Mouse (Mus musculus) Muller cell, postnatal 12 days (primary cell): ENCODE data around the gene Ror1.

Experiments used
- DNase-seq: peaks from one replicate; pipeline ENCODE4 v3.0.0-alpha.2; 2015; ENCODE audit errors: inconsistent ontology term

The Ror1 gene

DNA sequence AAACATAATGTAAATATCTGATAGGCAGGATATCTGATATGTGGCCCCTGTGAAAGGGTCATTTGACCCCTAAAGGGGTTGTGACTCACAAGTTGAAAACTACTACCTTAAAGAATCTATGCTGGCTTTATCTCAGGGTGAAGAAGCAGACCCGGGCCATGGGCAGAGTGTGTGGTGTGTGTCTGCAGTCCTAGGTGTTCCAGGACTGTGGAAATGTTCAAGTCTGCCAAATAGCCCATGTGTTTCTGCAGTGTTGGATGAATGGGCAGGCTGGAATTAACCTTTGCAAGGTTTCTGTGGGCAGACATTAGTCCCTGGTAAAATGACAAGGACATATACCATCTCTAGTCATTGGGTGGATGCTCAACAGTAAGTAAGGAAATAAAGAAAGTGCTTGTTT, 205.8 kb downstream of the Ror1 start:
- DNase-seq = no peak

- DNase-seq = no peak
Measured at GRCm38 (mm10) chr4:100307365-100307764, 211.8 kb downstream of the Ror1 start.

DNA sequence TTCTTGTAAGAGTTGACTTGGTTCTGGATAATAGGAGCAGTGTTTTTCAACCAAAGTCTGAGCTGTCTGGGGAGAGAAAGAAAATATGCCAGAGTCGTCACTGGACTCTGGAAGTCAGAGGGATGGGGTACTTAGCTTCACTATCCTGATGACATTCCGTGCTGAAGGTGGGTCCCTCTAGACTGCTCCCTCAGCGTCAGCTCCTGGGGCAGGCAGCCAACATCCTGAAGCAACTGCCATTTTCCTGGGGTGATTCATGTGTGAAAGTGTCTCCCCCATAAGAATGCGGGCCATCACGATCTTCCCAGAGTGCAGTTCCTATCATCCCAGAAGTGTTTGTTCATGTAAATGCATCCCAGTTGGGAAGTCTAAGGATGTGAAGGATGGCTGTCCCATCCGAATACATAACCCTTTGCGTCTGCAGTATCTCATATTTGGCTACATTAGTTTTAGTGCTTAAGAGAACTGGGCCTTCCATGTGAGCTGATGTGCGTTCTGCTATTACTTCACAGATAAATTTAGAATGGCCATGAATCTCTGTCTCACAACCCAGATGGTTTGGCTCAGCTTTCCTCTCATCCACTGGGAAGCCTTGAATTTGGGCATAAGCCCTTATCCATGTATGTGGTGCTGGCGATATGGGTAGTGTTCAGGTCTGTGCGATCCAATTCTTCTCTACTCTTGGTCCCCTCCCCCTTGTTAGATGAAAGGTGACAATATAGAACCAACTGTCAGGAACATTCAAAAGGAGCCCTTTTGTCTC, 216.4 kb downstream of the Ror1 start:
- no peak for DNase-seq

DNA sequence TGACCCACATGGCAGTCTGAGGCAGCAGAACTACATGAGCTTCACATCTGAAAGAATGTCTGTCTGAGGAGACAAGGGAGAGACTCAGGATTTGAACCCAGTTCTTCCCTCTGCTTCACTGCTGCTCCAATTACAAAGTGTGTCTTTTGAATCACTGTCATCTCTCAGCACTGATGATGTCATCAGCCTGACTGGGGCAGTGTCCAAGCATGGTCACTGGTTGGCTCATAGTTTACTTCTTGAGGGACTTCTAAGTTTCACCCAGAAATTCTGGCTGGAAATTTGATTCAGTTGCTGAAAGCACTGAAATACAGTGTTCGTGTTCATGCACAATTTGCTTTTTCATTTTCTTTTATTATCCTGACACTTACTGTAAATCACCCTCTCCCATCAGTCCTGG, 219.5 kb downstream of the Ror1 start:
- no peak for DNase-seq

DNA sequence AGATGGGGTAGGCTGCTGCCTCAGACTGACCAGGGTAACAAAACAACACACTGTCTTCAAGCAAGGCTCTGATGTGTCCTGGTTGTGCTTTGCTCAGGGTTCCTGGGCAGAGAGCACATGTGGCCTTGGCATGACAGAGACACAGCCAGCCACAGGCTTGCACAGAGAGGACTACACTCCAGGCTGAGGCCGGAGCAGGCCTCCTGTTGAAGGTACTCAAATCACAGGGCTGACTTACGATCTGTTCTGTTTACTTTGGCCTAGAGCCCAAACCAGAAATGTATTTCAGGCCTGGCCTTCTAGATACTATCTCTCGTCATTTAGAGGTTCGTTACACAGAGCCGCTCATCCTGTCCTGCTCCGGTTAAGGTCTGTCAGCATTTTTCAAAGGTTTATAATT, 226.2 kb downstream of the Ror1 start:
- DNase-seq = peak; percentile 56

GRCm38 (mm10) chr4:100324719-100325515, 229.3 kb downstream of the Ror1 start:
- DNase-seq = no peak

GRCm38 (mm10) chr4:100328361-100328970, 232.9 kb downstream of the Ror1 start:
- no peak for DNase-seq

- no peak for DNase-seq
Measured at GRCm38 (mm10) chr4:100335168-100335567, 239.6 kb downstream of the Ror1 start.

- no peak for DNase-seq
Measured at GRCm38 (mm10) chr4:100347791-100348190, 252.2 kb downstream of the Ror1 start.

DNA sequence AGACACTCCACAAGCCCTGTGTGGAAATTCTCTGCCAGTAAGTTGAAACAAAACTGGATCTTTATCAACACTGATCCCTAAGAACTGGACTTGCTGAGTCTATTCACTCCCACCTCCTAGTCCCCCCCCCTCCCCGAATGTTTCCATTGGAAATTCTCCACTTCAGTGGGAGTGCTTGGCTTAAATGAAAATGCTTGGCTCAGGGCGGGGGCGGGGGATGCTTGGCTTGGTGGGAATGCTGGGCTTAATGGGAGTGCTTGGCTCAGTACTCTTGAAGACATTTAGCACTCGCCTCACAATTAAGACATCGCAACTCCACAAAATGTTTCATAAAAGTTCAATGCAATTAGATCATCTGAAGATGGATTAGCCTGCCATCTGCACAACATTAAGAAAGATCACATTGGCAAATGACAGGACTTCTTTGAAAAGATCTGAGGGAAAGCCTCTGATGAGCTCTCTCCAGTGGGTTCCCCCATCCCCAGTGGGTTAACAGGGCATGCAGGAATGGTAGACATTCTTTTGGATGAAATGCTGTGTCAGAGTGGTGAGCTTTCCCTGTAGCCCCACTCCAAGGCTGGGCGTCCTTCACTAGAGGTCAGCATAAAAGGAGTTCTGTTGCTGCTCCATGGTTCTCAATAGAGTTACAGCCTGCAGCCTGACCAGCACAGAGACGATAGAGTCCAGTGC, 254.7 kb downstream of the Ror1 start:
- DNase-seq = peak; percentile 53

DNA sequence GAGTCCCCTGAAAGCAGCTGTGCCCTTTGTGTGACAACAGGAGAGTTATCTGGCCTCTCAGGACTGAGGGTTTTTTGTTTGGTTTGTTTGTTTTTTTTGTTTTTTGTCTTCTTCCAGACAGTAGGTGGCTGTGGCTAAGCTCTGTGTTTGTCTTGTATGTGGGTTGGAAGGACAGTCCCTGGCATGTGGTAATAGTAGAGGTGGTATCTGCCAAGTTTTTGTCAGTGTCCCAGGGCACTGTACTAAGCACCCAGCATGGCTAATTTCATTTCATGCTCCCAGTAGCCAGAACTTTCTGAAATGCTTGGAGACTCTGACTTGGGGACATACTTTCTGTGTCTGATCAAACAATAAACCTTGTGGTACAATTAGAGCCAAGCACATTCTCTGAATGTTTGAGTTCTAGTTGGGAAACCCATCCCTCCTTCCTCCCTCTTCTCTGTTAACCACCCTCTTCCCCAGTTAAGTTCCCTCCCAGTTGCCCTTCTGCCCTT, 256.3 kb downstream of the Ror1 start:
- DNase-seq = peak; percentile 92

DNA sequence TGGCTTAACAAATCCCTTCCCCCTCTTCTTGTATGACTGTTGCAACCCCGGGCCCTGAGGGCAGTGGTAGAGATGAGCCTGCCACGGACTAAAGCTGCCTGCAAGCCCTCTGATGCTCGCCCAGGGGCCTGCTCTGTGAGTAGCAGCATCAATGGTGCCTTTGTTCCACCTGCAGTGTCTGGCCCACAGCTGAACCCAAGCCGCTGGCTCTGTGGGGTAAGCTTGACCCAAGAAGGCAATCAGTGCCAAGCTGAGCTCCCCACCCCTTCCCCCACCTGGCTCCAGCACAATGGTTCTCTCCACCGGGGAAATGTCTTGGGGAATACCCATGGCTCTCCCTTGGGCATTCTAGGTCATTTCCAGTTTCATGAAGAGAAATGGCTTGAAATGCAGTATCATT, 260.0 kb downstream of the Ror1 start:
- peak; percentile 95 for DNase-seq

- no peak for DNase-seq
Measured at GRCm38 (mm10) chr4:100357881-100358589, 262.4 kb downstream of the Ror1 start.

DNA sequence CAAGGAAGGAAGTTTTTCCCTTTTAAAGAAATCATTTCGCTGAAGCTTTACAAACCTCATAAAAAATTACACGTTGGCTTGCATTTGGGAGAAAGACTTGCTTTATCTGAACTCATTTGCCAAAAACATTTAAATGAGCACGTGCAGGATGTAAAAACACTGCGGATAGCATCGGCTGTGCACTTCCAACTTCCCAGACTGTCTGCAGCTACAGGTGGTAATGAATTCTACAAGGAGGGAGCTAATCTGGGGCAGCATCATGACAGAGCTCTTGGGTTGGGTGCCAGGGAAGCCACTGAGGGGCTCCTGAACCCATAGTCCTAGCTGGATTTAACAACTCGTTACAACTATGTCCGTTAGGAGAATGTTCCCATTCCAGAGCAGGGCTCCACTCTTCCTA, 268.1 kb downstream of the Ror1 start:
- no peak for DNase-seq

DNA sequence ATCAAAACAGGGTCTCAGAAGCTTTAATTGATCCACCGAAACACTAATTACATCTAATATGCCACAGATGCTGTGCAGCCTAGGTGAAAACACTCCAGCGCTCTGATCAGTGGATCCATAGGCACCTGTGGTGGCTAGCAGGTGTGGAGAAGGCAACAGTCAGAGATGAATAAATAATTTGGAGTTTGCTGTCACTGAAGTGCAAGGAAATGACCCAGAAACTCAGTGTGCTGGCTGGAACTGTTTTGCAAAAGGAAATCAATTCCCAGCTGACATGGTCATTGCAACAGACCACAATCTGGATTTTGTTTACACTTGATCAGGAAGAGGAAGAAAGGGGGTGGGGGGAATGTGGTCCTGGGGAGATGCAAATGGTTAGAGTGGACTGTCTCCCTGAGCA, 273.1 kb downstream of the Ror1 start:
- DNase-seq = no peak

GRCm38 (mm10) chr4:100369541-100370174, 274.1 kb downstream of the Ror1 start:
- no peak for DNase-seq

DNA sequence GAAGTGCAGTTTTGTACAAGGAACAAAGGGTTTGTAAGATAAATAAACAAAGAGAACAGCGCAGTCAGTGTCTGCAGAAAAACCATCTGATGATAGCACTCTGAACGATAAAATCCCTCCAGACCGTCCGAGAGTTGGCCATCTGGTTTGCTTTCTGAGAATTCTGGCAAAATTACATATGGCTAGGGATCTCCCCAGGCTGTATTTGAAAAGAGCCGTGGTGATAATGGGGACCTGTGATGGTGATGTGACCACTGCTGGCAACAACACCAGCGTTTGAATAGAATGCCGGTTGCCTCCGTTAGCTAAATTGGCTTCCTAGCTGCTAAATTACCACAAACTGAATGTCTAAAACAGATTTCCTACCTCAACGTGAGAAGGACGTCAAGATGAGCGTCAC, 277.2 kb downstream of the Ror1 start:
- DNase-seq = no peak

GRCm38 (mm10) chr4:100373780-100374179, 278.2 kb downstream of the Ror1 start:
- DNase-seq = no peak

DNA sequence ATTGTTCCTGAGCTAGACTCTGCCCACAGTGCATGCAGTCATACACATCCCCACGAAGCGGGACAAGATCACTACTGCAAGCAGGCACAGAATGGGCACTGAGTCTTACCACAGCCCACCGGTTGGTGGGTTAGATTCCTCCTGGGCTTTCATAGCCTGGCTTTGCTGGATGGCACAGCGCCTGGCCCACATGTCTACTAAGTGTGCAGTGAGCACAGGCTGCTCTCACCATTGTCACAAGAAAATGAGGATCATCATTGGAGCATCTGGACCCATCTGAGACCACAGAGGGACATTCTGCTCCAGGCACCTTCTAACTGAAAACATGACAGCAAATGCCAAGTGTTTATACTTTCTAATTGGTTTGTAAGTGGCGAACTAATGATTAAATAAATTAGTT, 279.7 kb downstream of the Ror1 start:
- no peak for DNase-seq

DNA sequence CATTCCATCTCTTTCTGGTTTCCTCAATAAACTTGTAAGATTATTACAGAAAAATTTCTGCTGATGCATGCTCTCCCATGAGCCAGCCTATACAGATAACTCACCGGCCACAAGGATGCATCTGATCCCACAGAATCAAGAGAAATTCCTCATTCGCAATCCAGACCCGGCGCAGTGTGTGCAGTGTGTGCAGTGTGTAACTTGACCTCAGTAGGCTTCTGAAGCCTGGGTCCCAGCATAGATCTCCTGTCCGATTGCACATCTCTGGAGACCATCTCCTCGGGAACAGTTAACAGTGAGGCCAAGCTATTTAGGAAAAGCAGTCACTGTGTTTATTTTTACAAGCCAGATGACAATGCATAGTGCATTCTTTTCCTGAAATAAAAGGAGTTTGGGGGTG, 280.6 kb downstream of the Ror1 start:
- no peak for DNase-seq

- DNase-seq = no peak
Measured at GRCm38 (mm10) chr4:100377231-100377630, 281.6 kb downstream of the Ror1 start.
